Mouse (Mus musculus): ENCODE results near the gene Afap1.

DNA sequence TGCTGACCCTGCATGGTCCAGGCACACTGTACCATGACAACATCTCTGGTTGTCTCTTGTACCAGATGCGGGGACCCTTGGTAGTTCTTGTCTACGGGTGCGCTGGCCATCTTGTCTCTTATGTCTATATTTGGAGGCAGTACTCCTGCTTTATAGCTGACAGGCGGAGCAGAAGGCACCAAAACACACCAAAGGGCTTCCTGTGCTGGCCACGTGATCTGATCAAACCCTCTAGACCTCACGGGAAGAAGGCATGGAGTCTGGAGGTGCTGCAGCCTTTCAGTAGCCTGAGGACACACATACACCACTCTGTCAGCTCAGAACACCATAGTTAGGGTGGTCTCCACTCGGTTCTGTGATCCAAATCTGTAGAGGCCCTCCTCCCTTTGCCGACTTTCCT, 113.0 kb downstream of the Afap1 start:
- TF ChIP-seq CTCF (IDR thresholded peaks at IDR 0.05; ENCODE audit: low read depth, low read length) (no peak), POLR2A (IDR thresholded peaks at IDR 0.05; ENCODE audit: insufficient read depth, low read length) (no peak)

Measured in ES-Bruce4 (cell line).